Mouse (Mus musculus): ENCODE measurements around the gene Srxn1.
A peak's percentile ranks its signal among the peaks of the same experiment; 100 is the strongest.
"Not testable (repeated sequence)": the region's sequence is repeated elsewhere in the genome, so short reads cannot be mapped to it uniquely, and the experiment has no call there.

Gene Srxn1

DNA sequence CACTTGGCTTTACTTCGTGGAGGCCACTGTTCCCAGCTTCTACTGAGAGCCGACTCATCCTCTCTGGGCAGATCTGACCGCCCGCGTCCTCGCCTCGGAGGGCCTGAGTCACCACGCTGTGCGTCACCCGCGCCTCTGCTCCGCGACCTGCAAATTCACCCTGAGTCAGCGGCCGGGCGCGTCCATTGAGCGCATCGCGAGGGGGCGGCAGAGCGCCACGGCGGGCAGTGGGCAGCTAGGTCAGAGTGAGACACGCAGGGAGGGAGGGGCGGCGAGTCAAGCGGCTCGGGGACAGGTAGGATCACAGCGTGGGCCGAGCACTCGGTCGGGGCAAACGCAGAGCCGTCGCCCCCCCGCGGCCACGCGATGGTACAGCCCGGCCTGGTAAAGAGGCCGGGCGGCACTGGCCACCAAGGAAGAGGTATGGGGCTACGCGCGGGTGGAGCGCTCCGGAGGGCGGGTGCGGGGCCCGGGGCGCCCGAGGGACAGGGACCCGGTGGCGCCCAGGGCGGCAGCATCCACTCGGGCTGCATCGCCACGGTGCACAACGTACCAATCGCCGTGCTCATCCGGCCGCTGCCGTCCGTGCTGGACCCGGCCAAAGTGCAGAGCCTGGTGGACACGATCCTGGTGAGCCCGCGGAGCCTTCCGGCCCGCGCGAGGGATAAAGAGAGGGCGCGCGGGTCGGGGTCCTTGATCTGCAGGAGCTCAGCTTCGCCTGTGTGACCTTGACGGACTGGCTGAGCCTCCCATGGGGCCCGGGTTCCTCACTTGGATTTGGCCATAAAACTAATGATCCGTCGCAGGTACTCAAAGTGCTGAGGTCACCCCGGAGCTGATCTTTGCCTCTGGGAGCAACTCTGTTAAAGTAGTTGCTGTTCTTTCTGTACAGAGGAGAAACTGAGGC is at the start of gene Srxn1:
Srxn1 (plus strand) TSS at position 199 of the 907 bp plus-strand sequence.
- DNase-seq (ENCODE audit: low read depth, low spot score) = peak; percentile 89

DNA sequence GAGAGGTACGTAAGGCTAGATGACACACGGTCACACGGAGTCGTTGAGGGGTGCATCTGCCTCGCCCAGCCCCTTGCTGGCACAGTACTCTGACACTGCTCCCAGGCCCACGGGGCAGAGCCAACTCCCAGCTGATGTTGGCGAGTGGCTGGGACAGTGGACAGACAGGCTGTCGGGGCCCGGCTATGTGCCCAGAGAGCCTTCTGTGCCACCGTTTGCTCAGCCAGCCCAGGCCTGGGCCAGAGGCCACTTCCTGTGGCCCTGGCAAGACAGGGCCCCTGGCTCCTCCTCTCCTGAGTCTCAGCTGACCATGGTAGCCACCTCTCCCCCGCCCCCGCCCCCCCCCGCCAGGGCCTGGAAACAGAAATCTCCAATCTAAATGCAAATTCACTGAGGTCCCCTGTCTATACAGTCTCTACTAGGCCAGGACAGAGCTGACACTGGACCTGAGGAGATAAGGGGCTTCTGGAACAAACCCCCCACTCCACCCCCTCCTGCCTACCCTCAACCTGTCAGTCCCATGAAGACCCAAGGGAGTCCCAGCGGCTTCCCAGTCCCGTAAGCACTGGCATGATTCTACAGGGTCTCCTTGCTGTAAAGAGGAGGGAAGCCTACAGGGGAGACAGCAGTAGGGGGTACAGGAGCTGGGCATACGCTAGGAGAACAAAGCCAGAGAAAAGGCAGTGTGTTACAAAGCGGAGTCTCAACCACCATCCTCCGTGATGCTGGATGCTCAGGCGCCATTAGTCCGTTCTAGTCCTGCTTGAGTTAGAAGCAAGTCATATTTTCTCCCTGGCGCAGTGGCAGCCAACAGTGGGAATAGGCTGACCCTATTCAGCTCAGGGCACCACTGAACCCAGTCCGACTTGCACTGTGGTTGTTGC is 48.7 kb upstream of the Srxn1 start:
- no peak for DNase-seq (ENCODE audit: low read depth, low spot score)

DNA sequence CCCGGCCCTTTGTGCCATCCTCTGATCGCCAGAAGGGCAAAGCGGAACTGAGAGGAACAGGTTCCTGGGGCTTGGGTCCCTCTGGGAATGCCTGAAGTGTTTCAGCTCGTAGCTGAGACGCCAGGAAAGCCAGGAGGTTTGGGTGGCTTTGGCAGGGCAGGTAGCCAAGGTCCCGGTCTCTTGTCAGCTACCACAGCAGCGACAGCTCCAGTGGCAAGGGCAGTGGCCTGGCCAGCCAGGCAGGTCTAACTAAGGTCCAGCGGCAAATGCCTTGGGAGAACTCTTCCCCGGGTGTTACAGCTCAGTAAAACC is 48.1 kb upstream of the Srxn1 start:
- no peak for DNase-seq (ENCODE audit: low read depth, low spot score)

DNA sequence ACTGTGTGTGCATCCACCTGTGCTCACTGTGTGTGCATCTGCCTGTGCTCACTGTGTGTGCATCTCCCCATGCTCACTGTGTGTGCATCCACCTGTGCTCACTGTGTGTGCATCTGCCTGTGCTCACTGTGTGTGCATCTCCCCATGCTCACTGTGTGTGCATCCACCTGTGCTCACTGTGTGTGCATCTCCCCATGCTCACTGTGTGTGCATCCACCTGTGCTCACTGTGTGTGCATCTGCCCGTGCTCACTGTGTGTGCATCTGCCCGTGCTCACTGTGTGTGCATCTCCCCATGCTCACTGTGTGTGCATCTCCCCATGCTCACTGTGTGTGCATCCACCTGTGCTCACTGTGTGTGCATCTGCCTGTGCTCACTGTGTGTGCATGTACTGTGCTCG is 42.5 kb upstream of the Srxn1 start:
- DNase-seq (ENCODE audit: low read depth, low spot score) = not testable (repeated sequence)

DNA sequence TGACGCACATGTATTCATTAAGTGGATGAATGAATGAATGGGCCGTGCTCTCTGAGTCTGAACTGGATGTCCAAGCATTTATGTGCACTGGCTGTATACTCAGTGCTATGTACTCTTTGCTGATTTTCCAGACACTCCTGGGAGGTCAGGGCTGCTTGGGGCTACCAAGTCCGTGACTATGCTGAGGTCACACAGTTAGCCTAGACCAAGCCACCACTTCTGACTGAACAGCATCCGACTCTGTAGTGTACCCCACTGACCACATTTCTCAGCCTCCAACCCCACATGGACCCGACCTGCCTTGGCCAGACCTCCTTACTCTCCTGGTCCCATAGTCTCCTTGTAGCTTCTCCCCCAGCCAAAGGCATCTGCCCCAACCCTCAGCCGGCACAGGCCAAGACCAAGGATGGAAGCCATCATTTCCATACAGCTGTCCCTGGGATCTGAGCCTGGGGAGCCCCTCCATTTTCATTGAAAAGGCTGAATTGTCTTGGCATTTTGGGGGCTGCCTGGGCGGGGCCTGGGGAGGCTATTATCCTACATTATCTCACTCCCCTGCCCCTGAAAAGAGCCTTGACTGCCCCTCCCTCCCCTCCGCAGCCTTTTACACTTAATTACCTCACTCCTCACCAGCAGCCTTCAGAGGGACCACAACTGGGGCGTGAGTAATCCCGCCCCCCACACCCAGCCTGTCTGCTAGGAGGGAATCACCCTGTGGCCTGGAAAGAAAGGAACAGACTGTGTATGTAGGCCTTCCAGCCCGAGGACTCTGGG is 36.5 kb upstream of the Srxn1 start:
- DNase-seq (ENCODE audit: low read depth, low spot score) = no peak

DNA sequence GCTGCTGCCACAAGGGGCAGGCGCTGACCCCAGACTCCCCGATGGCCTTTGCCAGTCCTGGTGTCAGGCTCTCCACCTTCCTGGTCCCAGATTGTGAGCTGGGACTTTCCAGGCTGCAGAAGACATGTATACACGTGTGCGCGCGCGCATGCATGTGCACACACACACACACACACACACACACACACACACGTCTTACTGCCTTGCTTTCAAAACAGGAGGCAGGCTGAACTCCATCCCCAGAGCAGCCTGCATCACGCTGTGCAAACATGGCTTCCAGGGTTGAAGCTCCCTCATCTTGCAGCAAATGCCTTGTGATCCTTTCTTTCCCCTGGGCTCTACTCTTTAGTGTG is 35.9 kb upstream of the Srxn1 start:
- no peak for DNase-seq (ENCODE audit: low read depth, low spot score)

DNA sequence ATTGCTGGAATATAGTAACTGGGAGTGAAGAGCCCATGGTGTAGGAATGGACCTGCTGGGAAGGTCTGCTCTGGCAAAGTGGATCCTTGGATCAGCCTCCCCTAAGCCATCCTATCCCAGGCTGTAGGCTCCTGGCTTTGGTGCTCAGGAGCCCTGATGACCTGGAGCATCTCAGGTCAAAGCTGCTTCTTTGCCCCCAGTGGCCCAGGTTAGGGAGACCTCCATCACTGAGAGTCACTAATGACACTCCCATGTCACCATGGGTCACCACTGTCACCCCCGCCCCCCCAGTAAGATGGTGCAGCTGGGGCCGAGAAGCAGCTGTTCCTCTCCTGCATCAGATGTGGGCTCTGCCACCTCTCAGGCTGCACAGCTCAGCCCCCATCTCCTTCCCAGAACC is 35.4 kb upstream of the Srxn1 start:
- no peak for DNase-seq (ENCODE audit: low read depth, low spot score)

DNA sequence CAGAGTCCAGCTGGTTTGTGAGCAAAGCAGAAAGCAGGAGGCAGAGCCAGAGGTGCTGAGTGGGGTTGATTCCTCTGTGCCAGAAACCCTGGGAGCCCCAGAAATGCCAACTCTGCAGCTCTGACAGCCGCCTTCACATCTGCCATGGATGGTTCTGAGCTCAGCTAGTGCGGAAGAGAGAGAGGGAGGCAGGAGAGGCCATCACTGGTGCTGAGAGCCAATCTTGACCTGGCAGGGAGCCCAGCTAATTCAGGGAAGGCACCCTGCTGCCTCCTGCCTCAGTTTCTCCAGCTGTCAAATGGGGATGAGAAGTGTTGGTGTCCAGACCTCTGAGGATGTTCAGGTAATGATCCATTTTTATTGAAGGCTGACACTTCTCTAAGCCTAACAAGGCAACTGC is 30.8 kb upstream of the Srxn1 start:
- no peak for DNase-seq (ENCODE audit: low read depth, low spot score)

DNA sequence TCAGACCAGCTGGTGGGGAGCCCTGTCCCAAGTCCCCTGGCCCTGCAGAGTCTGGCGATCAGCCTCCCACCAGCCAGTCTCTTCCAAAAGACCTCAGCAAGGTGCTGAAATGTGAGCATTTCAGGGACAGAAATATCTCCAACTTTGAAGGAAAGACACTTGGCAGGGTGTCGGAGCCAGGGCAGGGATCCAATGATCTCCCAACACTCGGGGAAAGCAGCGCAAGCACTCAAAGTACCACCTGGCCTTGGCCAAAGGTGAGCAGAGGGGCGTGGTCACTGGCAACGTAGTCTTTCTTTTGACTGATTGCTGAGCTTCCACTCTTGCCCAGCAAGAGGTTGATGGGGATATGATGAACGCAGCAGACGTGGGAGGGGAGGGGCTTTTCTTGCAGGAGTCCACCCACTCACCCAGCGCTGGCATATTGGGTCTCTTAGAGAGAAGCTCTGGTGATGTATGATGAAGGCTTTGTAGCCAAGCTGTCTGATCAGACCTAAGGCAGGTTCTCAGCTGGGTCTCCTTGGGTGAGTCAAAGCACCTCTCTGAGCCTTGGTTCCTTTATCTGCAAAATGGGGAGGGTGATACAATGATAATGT is 29.9 kb upstream of the Srxn1 start:
- DNase-seq (ENCODE audit: low read depth, low spot score) = no peak

DNA sequence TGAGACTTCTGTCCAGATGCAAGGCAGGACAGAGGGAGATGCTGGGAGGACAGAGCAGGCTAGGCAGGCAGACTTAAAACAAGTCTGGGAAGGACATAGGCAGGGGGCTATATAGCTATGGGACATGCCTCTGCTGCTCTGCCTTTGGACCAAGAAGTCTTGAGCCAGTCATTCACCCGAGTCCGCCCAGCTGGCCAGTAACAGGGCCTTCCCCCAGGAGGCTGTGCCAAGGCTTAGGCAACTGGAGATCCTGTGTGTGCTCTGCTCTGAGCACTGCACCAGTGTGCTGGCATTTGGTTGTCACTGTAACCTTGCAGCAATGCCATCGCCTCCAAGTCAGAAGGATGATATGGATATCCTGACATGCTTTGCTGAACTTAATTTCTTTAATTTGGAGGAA is 28.0 kb upstream of the Srxn1 start:
- DNase-seq (ENCODE audit: low read depth, low spot score) = no peak

DNA sequence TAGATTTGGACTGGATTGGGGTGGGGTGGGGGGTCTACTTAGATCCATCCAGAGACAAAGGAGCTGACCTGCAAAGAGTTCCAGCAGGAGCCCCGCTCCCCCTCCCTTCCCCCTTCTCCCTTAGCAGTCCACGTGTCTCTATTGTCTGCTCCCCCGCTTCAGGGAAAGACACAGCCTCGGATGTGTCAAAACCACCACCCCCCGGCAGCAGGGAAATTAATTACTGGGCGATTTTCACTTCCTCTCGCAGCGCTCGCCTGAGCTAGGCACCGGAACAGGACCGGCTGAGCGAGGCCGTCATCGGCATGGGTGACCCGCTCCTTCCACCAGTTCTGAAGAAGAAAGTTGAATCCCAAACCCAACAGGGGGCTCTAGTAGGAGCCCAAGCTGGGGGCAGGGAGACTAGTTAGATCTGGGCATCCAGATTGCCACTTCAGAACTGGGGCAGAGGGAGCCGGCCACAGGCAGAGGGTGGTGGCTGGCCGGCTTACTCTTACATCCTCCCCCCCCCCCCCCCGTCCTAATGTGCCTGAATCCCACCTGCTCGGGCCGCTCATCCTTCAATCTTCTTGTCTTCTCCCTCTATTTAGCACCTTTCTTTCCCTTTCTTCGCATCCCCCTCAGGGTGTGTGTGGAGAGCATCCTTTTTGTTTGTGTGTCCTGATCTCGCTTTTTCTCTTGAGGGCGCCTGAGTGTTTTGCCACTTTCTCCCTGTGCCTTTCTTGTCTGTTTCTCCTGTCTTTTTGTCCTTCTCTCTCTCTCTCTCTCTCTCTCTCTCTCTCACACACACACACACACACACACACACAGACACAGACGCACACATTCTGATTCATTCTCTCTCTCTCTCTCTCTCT is 24.4 kb upstream of the Srxn1 start, which contains the start of gene Scrt2:
Scrt2 (plus strand) TSS at position 845 of the 857 bp plus-strand sequence.
- no peak for DNase-seq (ENCODE audit: low read depth, low spot score)

DNA sequence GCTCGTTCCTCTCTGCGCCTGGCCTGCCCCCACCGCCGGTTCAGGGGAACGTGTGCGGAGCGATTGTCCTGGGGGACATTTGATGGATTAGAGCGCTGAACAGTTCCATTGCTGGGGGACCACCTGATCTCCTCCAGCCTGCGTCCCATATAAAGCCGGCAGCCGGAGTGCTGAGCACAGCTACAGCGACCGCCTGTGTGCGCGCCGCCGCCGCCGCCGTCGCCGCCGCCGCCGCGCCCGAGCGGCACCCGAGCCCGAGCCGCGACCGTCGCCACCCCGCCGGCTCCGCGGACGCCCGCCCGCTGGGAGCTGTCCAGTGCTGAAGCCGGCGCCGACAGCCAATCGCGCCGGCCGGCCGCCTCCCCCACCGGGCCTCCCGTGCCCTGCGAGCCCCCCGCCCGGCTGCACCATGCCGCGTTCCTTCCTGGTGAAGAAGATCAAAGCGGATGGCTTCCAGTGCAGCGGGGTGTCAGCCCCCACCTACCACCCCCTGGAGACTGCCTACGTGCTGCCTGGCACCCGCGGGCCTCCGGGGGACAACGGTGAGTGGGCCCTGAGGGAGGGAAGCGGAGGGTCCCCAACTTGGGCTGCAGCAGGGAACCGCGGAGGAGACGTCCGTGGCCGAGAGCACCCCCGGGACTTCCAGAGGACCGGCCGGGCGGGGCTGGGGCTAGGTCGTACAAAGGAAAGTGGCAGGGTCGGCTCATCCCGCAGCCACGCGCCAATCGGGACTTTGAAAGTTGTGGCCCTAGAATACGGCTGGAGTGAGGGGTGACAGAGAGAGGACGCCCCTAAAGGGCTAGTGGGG is 23.5 kb upstream of the Srxn1 start:
- peak; percentile 81 for DNase-seq (ENCODE audit: low read depth, low spot score)

DNA sequence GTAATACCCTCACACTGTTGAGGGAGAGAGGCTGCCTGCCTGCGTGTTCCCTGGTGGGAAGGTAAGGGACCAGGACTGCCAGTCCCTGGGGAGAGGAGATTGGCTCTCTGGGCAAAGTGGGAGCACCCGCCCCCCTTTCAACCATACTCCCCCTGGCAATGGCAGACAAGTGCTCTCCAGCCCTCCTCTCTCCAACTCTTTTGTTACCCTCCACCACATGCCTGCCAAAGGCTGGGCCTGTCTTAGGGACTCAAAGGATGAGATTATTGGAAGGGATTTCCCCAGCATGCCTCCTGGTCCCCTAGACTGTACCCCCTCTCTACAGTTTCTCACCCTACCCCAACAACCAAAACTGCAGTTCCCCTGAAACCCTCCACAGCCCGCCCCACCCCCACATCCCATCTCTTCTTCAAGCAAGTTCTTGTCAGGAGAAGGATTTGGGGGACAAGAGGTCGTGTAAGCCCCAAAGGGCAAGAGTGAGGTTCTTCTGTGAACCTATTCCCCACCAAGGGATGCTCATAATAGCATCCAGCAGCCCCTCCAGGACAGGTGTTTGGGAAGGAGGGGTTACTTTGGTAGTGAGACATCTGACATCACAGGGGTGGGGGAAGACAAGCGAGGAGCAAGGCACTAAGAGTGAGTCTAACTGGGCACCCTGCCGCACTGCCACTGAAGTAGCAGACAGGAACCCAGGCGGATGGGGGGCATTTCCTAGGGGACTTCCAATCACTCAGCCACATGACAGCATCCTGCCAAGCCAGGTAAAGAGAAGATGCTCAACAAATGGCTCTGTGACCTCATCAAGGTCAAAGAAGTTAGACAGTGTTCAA is 22.6 kb upstream of the Srxn1 start:
- DNase-seq (ENCODE audit: low read depth, low spot score) = no peak

DNA sequence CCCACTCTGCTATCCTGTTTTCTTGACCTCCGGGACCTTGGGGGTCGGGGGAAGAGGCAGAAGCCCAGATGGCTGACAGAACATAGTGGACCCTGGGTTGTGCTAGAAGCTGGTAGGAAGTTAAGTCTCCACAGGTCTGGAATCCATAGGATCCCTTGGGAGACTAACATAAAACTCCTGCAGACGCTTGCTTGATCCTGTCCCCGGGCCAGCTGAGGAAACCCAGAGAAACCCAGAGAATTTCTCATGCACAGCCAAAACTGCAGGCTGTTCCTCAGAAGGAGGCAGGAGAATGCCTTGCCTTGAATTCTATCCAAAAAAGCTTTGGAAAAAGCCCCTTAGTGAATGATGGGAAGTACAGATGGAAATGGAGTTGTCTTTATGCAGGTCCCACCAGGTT is 21.9 kb upstream of the Srxn1 start:
- DNase-seq (ENCODE audit: low read depth, low spot score) = no peak

DNA sequence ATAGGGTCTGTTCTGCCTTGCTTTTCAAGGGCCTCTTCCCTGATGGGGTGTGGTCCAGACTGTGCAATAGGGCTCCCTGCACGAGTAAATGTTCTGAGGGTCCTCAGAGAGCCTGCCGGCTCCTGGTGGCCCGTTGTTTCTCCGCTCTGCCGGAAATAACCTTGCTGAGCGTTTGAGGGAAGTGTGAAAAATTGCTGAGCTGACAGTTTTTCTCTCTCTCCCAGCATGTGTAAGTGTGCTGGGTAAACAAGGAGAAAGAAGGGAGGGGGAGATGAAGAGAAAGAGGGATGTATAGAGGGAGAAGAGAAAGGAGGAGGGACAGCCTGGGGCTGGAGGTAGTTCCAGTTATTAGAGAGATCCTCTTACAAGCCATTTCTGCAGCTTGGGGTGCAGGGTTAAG is 21.0 kb upstream of the Srxn1 start:
- DNase-seq (ENCODE audit: low read depth, low spot score) = no peak

DNA sequence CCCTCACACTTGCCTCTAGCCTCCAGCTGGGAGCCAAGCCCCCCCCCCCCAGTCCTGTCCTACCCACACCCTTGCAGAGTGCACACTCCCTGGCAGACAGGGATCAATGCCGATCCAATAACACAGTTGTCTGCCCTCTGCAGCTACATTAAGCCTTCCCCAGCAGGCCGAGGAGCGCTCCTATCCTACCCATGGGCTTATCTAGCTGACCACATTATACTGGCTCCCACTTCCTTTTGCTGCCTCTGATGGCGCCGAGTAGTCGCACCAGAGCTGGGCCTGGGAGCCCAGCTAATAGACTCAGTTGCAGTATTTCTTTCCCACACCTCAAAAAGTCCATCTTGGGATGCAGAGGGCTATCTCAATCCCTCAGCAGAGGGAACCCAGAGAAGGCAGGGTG is 19.9 kb upstream of the Srxn1 start:
- DNase-seq (ENCODE audit: low read depth, low spot score) = no peak

DNA sequence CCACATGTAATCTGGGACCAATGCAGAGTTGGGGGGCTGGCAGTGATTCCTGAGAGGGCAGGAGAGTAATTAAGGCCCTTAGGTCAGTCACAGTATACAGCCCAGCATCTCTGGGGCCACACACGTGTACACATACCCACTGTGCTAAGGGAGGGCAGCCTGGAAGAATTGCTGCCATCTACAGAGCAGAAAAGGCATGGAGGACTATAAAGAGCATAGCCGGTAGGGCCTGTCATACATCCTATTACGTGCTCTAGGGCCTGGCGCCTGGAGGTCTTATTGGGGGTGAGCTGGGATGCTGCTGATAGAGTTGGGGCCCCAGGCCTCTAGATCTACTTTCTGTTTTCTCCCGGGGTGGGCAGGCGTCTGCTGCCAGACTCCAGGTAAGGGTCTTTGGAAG is 18.9 kb upstream of the Srxn1 start:
- DNase-seq (ENCODE audit: low read depth, low spot score) = no peak

DNA sequence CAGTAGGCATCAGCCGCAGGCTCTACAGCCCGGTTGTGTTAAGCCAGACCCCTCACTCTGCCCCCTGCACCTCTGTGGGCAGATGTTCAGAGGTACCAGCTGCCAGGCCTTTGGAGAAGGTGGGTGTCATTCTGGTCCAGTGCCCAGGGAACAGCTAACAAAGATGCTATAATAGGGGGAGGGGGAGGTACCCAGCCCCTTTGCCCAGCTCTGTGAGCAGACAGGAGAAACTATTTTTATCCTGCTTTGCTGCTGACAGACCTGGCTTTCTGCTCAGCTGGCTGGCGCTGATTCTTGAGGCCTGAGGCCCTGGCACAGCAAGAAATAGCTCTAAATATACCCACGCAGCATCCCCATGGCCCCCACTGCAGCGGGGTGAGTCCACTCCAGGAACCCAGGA is 18.2 kb upstream of the Srxn1 start:
- DNase-seq (ENCODE audit: low read depth, low spot score) = no peak

DNA sequence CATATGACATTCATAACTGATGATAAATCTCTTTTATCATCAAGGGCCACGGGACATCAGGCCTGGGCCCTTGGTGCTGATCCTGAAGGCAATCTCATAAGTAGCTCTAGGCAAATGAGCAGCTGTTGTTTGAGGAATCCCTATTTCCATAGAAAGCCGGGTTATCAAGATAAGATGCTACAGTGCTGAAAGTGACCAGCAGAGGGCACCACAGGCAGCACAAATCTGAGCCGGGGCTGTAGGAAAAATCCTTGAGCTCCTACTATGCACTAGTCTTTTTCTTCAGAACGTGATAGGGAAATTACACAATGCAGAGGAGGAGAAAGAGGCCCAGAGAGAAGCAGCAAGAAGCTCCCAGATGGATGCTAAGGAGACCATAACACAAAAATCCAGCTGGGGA is 16.2 kb upstream of the Srxn1 start:
- peak; percentile 82 for DNase-seq (ENCODE audit: low read depth, low spot score)

Data from ZHBTc4 (cell line).